Mouse (Mus musculus) hindbrain, embryonic 16.5 days (tissue): ENCODE data around the gene Btbd2. TPM values are rescaled to one million over a fixed set of nuclear protein-coding genes. Genes with fewer than 3 reads are reported as not detected.
A peak's percentile ranks its signal among the peaks of the same experiment; 100 is the strongest.

Experiments used
- ATAC-seq: fragments of 200-750 bp; cut with Nextera tagmentation; 2 replicates; pipeline ENCODE4 v1.8.0; 2017; ENCODE audit warnings: moderate TSS enrichment, moderate library complexity
- H3K27ac ChIP-seq: fragments of 300-500 bp; sonication (generic); 2 replicates; pipeline ENCODE4 v1.5.1; 2014; ENCODE audit warnings: low read depth, mild to moderate bottlenecking, control low read depth, low read length, moderate library complexity
- H3K27me3 ChIP-seq: fragments of 300-500 bp; sonication (generic); replicated peaks from 2 replicates; pipeline ENCODE4 v1.6.1; 2014; ENCODE audit warnings: low read length; ENCODE audit not compliant: control insufficient read depth, insufficient read depth
- H3K36me3 ChIP-seq: fragments of 300-500 bp; sonication (generic); 2 replicates; pipeline ENCODE4 v1.6.1; 2014; ENCODE audit warnings: mild to moderate bottlenecking, low read length, moderate library complexity, mixed read lengths; ENCODE audit not compliant: control insufficient read depth, insufficient read depth
- H3K4me1 ChIP-seq: fragments of 300-500 bp; sonication (generic); 2 replicates; pipeline ENCODE4 v1.6.1; 2014; ENCODE audit warnings: low read depth, low read length; ENCODE audit not compliant: control insufficient read depth, insufficient read depth
- H3K4me2 ChIP-seq: fragments of 300-500 bp; sonication (generic); 2 replicates; pipeline ENCODE4 v1.6.1; 2014; ENCODE audit warnings: mild to moderate bottlenecking, low read length, control low read depth, moderate library complexity
- H3K4me3 ChIP-seq: fragments of 300-500 bp; sonication (generic); 2 replicates; pipeline ENCODE4 v1.5.1; 2014; ENCODE audit warnings: mild to moderate bottlenecking, low read length, control low read depth, moderate library complexity
- H3K9ac ChIP-seq: fragments of 300-500 bp; sonication (generic); 2 replicates; pipeline ENCODE4 v1.6.1; 2014; ENCODE audit warnings: low read depth, mild to moderate bottlenecking, control low read depth, low read length, moderate library complexity
- H3K9me3 ChIP-seq: fragments of 300-500 bp; sonication (generic); 2 replicates; pipeline ENCODE4 v1.6.1; 2014; ENCODE audit warnings: mild to moderate bottlenecking, low read length, moderate library complexity; ENCODE audit not compliant: control insufficient read depth
- WGBS: fragments of 180-500 bp; shearing (Covaris S2); extraction: QIAGEN DNeasy Blood & Tissue Kit; methylation state at CpG from one replicate; pipeline ENCODE4 v1.1.7; 2014; 5-methylcytosine and 5-hydroxymethylcytosine counted together
- polyA plus RNA-seq: library from polyadenylated mRNA; unstranded; fragments of >200 nt; fragmentation: Nextera tagmentation; extraction: Ambion mirVana; gene quantifications from 2 replicates; pipeline ENCODE4 v1.2.1, GENCODE M21; 2015

Btbd2 gene
- polyA plus RNA-seq, 1 experiment from 2014 or later = 21.2 TPM

- no peaks in the 10 kb centered on the region for H3K27me3 ChIP-seq
- 85% methylated on average over 7 of the region's 7 CpGs for WGBS
- ATAC-seq = no peak
- H3K4me2 ChIP-seq = peak overlapping the region; percentile 84; the same call in 1 of the 2 replicates
- no peaks in the 10 kb centered on the region for H3K9me3 ChIP-seq
- peaks cover 43% of the 10 kb centered on the region for H3K4me1 ChIP-seq
- H3K27ac ChIP-seq = no peak overlapping the region
- H3K4me3 ChIP-seq = no peak overlapping the region
- peak overlapping the region; percentile 18; the same call in 1 of the 2 replicates for H3K9ac ChIP-seq
- no peaks in the 10 kb centered on the region for H3K36me3 ChIP-seq
Measured at GRCm38 (mm10) chr10:80700038-80700504, 43.2 kb upstream of the Btbd2 start.

GRCm38 (mm10) chr10:80698605-80699004 lies 41.7 kb upstream of the Btbd2 start:
- Histone ChIP-seq H3K36me3 (no peaks in the 10 kb centered on the region), H3K9ac (no peak overlapping the region), H3K4me2 (no peak overlapping the region), H3K27me3 (no peaks in the 10 kb centered on the region), H3K4me3 (no peak overlapping the region), H3K4me1 (peaks cover 35% of the 10 kb centered on the region), H3K9me3 (no peaks in the 10 kb centered on the region), H3K27ac (no peak overlapping the region)
- ATAC-seq = no peak
- WGBS = 93% methylated on average over 9 of the region's 9 CpGs

- H3K27me3 ChIP-seq = no peaks in the 10 kb centered on the region
- H3K27ac ChIP-seq = no peak overlapping the region
- 79% methylated on average over 9 of the region's 9 CpGs for WGBS
Measured at GRCm38 (mm10) chr10:80697812-80698211, 40.9 kb upstream of the Btbd2 start.

GRCm38 (mm10) chr10:80697393-80697787 lies 40.5 kb upstream of the Btbd2 start:
- ATAC-seq = no peak
- no peak overlapping the region for H3K9ac ChIP-seq
- WGBS = 92% methylated on average over 8 of the region's 8 CpGs

More at GRCm38 (mm10) chr10:80697812-80698211, 40.9 kb upstream of the Btbd2 start:
- Histone ChIP-seq H3K4me1 (peaks cover 27% of the 10 kb centered on the region), H3K4me2 (no peak overlapping the region), H3K9ac (no peak overlapping the region), H3K9me3 (no peaks in the 10 kb centered on the region), H3K36me3 (no peaks in the 10 kb centered on the region), H3K4me3 (no peak overlapping the region)
- ATAC-seq = no peak

GRCm38 (mm10) chr10:80696502-80697392 lies 39.9 kb upstream of the Btbd2 start:
- WGBS = 75% methylated on average over 11 of the region's 12 CpGs
- Histone ChIP-seq H3K27ac (no peak overlapping the region), H3K27me3 (no peaks in the 10 kb centered on the region), H3K9me3 (no peaks in the 10 kb centered on the region), H3K36me3 (no peaks in the 10 kb centered on the region), H3K4me3 (no peak overlapping the region), H3K9ac (no peak overlapping the region), H3K4me2 (no peak overlapping the region), H3K4me1 (peaks cover 27% of the 10 kb centered on the region)
- ATAC-seq = no peak

More at GRCm38 (mm10) chr10:80697393-80697787, 40.5 kb upstream of the Btbd2 start:
- Histone ChIP-seq H3K9me3 (no peaks in the 10 kb centered on the region), H3K4me2 (no peak overlapping the region), H3K27me3 (no peaks in the 10 kb centered on the region), H3K27ac (no peak overlapping the region), H3K36me3 (no peaks in the 10 kb centered on the region), H3K4me1 (peaks cover 27% of the 10 kb centered on the region), H3K4me3 (no peak overlapping the region)

- 79% methylated on average over 10 of the region's 10 CpGs for WGBS
- 0 out of 2 replicates have a peak overlapping the region, but pooled peaks have one; percentile 3 for H3K27ac ChIP-seq
Measured at GRCm38 (mm10) chr10:80695801-80696501, 39.1 kb upstream of the Btbd2 start.

GRCm38 (mm10) chr10:80695186-80695585 lies 38.3 kb upstream of the Btbd2 start:
- ATAC-seq = no peak
- Histone ChIP-seq H3K4me2 (no peak overlapping the region), H3K9me3 (no peaks in the 10 kb centered on the region), H3K4me3 (no peak overlapping the region), H3K36me3 (peaks cover 2% of the 10 kb centered on the region), H3K4me1 (peaks cover 18% of the 10 kb centered on the region), H3K27me3 (no peaks in the 10 kb centered on the region), H3K27ac (no peak overlapping the region), H3K9ac (no peak overlapping the region)
- WGBS = 83% methylated on average over 2 of the region's 2 CpGs

More at GRCm38 (mm10) chr10:80695801-80696501, 39.1 kb upstream of the Btbd2 start:
- Histone ChIP-seq H3K9ac (no peak overlapping the region), H3K4me1 (peaks cover 25% of the 10 kb centered on the region), H3K4me3 (no peak overlapping the region), H3K36me3 (no peaks in the 10 kb centered on the region), H3K4me2 (no peak overlapping the region), H3K27me3 (no peaks in the 10 kb centered on the region), H3K9me3 (no peaks in the 10 kb centered on the region)
- ATAC-seq = no peak

GRCm38 (mm10) chr10:80694159-80694938 lies 37.5 kb upstream of the Btbd2 start:
- Histone ChIP-seq H3K27ac (no peak overlapping the region), H3K4me3 (no peak overlapping the region), H3K9ac (peak overlapping the region; percentile 22; the same call in 1 of the 2 replicates), H3K4me1 (peaks cover 13% of the 10 kb centered on the region), H3K36me3 (peaks cover 11% of the 10 kb centered on the region), H3K27me3 (no peaks in the 10 kb centered on the region), H3K9me3 (no peaks in the 10 kb centered on the region), H3K4me2 (no peak overlapping the region)
- WGBS = 85% methylated on average over 13 of the region's 13 CpGs
- ATAC-seq = no peak
